Mouse (Mus musculus) embryonic fibroblast, embryonic 13.5 days (primary cell): ENCODE results near the gene Ctf1. TPM values are rescaled to one million over a fixed set of nuclear protein-coding genes. Genes with fewer than 3 reads are reported as not detected.

Experiments used
- H3K27ac ChIP-seq: 2 replicates; pipeline ENCODE4 v1.5.1; 2012; ENCODE audit warnings: low read length, control low read depth, inconsistent platforms; ENCODE audit not compliant: insufficient read depth
- H3K4me1 ChIP-seq: 2 replicates; pipeline ENCODE4 v1.6.1; 2011; ENCODE audit warnings: low read length; ENCODE audit not compliant: control insufficient read depth, insufficient read depth
- H3K4me3 ChIP-seq: 2 replicates; pipeline ENCODE4 v1.5.1; 2011; ENCODE audit warnings: mild to moderate bottlenecking, control low read depth, low read length; ENCODE audit not compliant: insufficient read depth
- CTCF ChIP-seq: IDR thresholded peaks from 2 replicates; pipeline ENCODE4 v1.5.1; 2011; ENCODE audit warnings: mild to moderate bottlenecking, control low read depth, low read length, moderate library complexity, borderline replicate concordance; ENCODE audit not compliant: insufficient read depth
- POLR2A ChIP-seq: IDR thresholded peaks from 2 replicates; pipeline ENCODE4 v1.6.1; 2011; ENCODE audit warnings: low read depth, mild to moderate bottlenecking, control low read depth, low read length, moderate library complexity
- polyA plus RNA-seq: library from polyadenylated mRNA; stranded (reverse); fragments of >200 nt; gene quantifications from 2 replicates; pipeline ENCODE4 v1.2.4, GENCODE M21; 2011; ENCODE audit warnings: low read depth; ENCODE audit not compliant: missing spikeins, insufficient read length

The Ctf1 gene
- 14.9 and 27.8 TPM in 2 replicates for polyA plus RNA-seq

- H3K4me1 ChIP-seq = peaks cover 4% of the 10 kb centered on the region; the same call in 1 of the 2 replicates
These were observed at the start of gene Ctf1 for GRCm38 (mm10) chr7:127712461-127713385. Ctf1 (plus strand) TSS chr7:127712736.

GRCm38 (mm10) chr7:127662926-127663325 is 49.6 kb upstream of the Ctf1 start:
- no peaks in the 10 kb centered on the region for H3K4me1 ChIP-seq
- TF ChIP-seq POLR2A (no peak), CTCF (no peak)
- H3K27ac ChIP-seq = no peak overlapping the region
- H3K4me3 ChIP-seq = no peak overlapping the region

More at GRCm38 (mm10) chr7:127712461-127713385, at the start of gene Ctf1:
- H3K27ac ChIP-seq = peak within 1 kb of the TSS; percentile 91
- TF ChIP-seq CTCF (no peak), POLR2A (peak; percentile 65)
- peak within 1 kb of the TSS; percentile 36 for H3K4me3 ChIP-seq

DNA sequence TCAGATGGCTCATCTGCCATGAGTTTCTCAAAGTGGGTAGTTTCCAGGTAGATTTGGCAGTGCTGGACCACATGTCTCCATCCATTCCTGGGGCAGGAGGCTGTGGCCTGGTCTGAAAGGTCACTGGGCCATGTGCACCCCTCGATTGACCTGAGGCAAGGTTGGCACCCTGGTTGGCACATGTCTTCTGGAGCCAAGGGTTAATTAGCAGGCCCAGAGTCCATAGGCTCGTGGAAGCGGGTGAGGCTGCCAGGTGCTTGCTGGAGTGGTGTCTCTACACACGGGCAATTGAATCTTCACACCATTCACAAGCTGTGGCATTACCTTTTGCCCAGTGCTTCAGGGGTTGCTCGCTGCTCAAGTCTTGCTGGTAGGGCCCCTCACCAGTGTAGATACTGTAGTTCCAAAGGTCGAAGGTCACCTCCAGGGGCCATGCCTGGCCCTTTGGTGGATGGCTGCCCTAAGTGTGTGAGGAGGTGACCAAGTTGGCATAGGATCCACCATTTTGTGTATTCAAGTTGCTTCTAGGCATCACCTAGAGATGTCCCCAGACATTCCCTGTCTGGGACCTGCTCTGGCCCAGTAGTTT is 46.4 kb upstream of the Ctf1 start:
- TF ChIP-seq POLR2A = no peak
- TF ChIP-seq CTCF = no peak
- no peaks in the 10 kb centered on the region for H3K4me1 ChIP-seq
- no peak overlapping the region for H3K4me3 ChIP-seq
- H3K27ac ChIP-seq = no peak overlapping the region

GRCm38 (mm10) chr7:127666679-127667078 is 45.9 kb upstream of the Ctf1 start:
- H3K27ac ChIP-seq = no peak overlapping the region
- H3K4me1 ChIP-seq = no peaks in the 10 kb centered on the region
- H3K4me3 ChIP-seq = no peak overlapping the region
- TF ChIP-seq CTCF (no peak), POLR2A (no peak)

DNA sequence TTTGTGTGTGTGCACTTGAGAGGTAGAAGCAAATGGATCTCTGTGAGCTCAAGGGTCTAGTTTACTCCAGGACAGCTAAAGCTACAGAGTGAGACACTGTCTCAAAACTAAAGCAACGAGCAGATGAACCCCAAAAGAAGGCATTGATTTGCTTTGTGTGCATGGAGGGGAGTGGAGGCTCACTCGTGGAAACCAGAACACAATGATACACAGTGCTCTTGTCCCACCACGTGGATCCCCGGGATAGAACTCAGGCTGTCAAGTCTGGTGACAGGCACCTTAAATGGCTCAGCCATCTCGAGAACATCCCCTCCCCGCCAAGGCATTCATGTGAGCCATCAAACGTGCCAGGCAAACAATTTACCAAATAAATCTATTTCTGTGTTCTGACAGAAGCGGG is 45.4 kb upstream of the Ctf1 start:
- TF ChIP-seq CTCF (no peak), POLR2A (no peak)
- no peak overlapping the region for H3K4me3 ChIP-seq
- H3K4me1 ChIP-seq = no peaks in the 10 kb centered on the region
- no peak overlapping the region for H3K27ac ChIP-seq

DNA sequence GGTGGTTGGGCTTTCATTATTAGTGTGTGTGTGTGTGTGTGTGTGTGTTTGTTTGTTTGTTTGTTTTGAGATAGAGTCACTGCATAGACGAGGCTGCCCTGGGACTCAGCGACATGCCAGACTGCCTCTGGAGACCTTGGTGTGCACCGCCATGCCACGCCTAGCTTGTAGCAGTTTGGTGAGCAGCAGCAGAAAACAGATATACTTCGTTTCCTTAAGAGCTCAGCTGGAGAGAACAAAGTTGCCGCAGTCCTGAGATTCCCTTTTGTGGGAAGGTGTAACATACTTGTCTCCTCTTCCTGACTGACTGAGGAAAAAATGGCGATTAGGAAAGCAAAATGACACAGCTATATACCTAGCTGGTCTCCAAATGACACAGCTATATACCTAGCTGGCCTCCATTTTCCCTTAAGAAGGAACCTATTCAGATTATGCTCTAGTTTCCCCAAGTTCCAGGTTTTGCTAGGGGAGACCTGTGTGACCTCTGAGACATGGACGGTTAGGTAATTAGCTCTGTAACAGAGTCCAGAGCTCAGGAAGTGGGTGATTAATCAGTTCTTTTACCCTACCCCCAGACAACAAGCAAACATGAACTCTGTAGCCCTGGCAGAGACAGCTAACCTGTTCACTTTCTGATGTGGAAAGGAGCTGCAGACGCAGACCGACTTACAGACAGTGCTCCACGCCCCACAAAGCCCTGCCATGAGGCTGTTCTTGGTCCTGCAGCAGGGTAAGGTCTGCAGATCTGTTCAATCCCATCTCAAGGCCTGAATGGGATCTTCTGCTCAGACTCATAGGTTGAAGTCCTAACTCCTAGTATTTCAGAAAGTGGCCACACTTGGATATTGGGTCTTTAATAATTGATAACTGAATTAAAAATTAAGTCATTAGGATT is 40.4 kb upstream of the Ctf1 start:
- no peaks in the 10 kb centered on the region for H3K4me1 ChIP-seq
- H3K27ac ChIP-seq = no peak overlapping the region
- no peak for TF ChIP-seq POLR2A
- no peak for TF ChIP-seq CTCF
- H3K4me3 ChIP-seq = no peak overlapping the region

GRCm38 (mm10) chr7:127672776-127673175 is 39.8 kb upstream of the Ctf1 start:
- no peak for TF ChIP-seq CTCF
- no peak for TF ChIP-seq POLR2A

GRCm38 (mm10) chr7:127674977-127675376 is 37.6 kb upstream of the Ctf1 start:
- Histone ChIP-seq H3K4me3 (no peak overlapping the region), H3K27ac (no peak overlapping the region), H3K4me1 (no peaks in the 10 kb centered on the region)
- TF ChIP-seq POLR2A (no peak), CTCF (peak; percentile 96)

More at GRCm38 (mm10) chr7:127672776-127673175, 39.8 kb upstream of the Ctf1 start:
- Histone ChIP-seq H3K4me3 (no peak overlapping the region), H3K4me1 (no peaks in the 10 kb centered on the region), H3K27ac (no peak overlapping the region)

GRCm38 (mm10) chr7:127675391-127675811 is 37.1 kb upstream of the Ctf1 start:
- H3K4me3 ChIP-seq = no peak overlapping the region
- no peak overlapping the region for H3K27ac ChIP-seq
- TF ChIP-seq POLR2A = no peak
- no peak for TF ChIP-seq CTCF
- no peaks in the 10 kb centered on the region for H3K4me1 ChIP-seq
